Mouse (Mus musculus): Measurements from ENCODE around the gene B4galt4.

- no peak for TF ChIP-seq GATA1 (IDR thresholded peaks at IDR 0.05; ENCODE audit: low read depth, low read length)
- no peak for TF ChIP-seq HCFC1 (IDR thresholded peaks at IDR 0.05; ENCODE audit: low read depth, low read length)
- TF ChIP-seq MYC (IDR thresholded peaks at IDR 0.05; ENCODE audit: low read depth, low read length): no peak
- TF ChIP-seq EP300 (IDR thresholded peaks at IDR 0.05; ENCODE audit: low read depth in 1 of 2, low read length in 2 of 2): no peak
- no peak for TF ChIP-seq SIN3A (IDR thresholded peaks at IDR 0.05; ENCODE audit: low read length)
- TF ChIP-seq POLR2A (IDR thresholded peaks at IDR 0.05; ENCODE audit: control insufficient read depth in 1 of 2, insufficient read depth in 1 of 2, low read depth in 1 of 2, low read length in 2 of 2, poor library complexity in 1 of 2): no peak
- no peak for TF ChIP-seq ZKSCAN1 (IDR thresholded peaks at IDR 0.05; ENCODE audit: low read depth, low read length)
- TF ChIP-seq GABPA (IDR thresholded peaks at IDR 0.05; ENCODE audit: low read depth, low read length): no peak
- no peak for TF ChIP-seq ZNF384 (IDR thresholded peaks at IDR 0.05; ENCODE audit: low read depth, low read length)
- no peak for TF ChIP-seq TCF12 (IDR thresholded peaks at IDR 0.05; ENCODE audit: low read depth, low read length)
- no peak for TF ChIP-seq CTCF (IDR thresholded peaks at IDR 0.05 in 2 of 3, conservative IDR thresholded peaks at IDR 0.05 in 1 of 3; ENCODE audit: control insufficient read depth in 1 of 3, insufficient read depth in 1 of 3, low read depth in 2 of 3, low read length in 3 of 3, poor library complexity in 1 of 3, severe bottlenecking in 1 of 3)
- TF ChIP-seq USF2 (IDR thresholded peaks at IDR 0.05; ENCODE audit: borderline replicate concordance in 1 of 2, insufficient read depth in 1 of 2, low read depth in 1 of 2, low read length in 2 of 2): no peak
Measured at GRCm38 (mm10) chr16:38694906-38695540, 47.0 kb upstream of the B4galt4 start.
